Mouse (Mus musculus) midbrain, embryonic 15.5 days (tissue): Measurements from ENCODE around the gene Lbh. TPM values are rescaled to one million over a fixed set of nuclear protein-coding genes. Genes with fewer than 3 reads are reported as not detected.
A peak's percentile ranks its signal among the peaks of the same experiment; 100 is the strongest.

Experiments used
- ATAC-seq: fragments of 200-750 bp; cut with Nextera tagmentation; replicated peaks from 2 replicates; pipeline ENCODE4 v1.8.0; 2017; ENCODE audit warnings: moderate TSS enrichment
- H3K27ac ChIP-seq: fragments of 300-500 bp; sonication (generic); 2 replicates; pipeline ENCODE4 v1.5.1; 2015; ENCODE audit warnings: mild to moderate bottlenecking, inconsistent platforms
- H3K27me3 ChIP-seq: fragments of 300-500 bp; sonication (generic); replicated peaks from 2 replicates; pipeline ENCODE4 v1.6.1; 2015; ENCODE audit warnings: inconsistent platforms
- H3K36me3 ChIP-seq: fragments of 300-500 bp; sonication (generic); replicated peaks from 2 replicates; pipeline ENCODE4 v1.6.1; 2015; ENCODE audit warnings: inconsistent platforms
- H3K4me1 ChIP-seq: fragments of 300-500 bp; sonication (generic); 2 replicates; pipeline ENCODE4 v1.6.1; 2015; ENCODE audit warnings: inconsistent platforms
- H3K4me2 ChIP-seq: fragments of 300-500 bp; sonication (generic); 2 replicates; pipeline ENCODE4 v1.6.1; 2015; ENCODE audit warnings: inconsistent platforms, mild to moderate bottlenecking, moderate library complexity
- H3K4me3 ChIP-seq: fragments of 300-500 bp; sonication (generic); 2 replicates; pipeline ENCODE4 v1.5.1; 2015; ENCODE audit warnings: mild to moderate bottlenecking, inconsistent platforms
- H3K9ac ChIP-seq: fragments of 300-500 bp; sonication (generic); 2 replicates; pipeline ENCODE4 v1.6.1; 2015; ENCODE audit warnings: mild to moderate bottlenecking, inconsistent platforms
- H3K9me3 ChIP-seq: fragments of 300-500 bp; sonication (generic); 2 replicates; pipeline ENCODE4 v1.6.1; 2016; ENCODE audit warnings: inconsistent platforms
- WGBS: fragments of 180-500 bp; shearing (Covaris S2); methylation state at CpG from one replicate; pipeline ENCODE4 v1.1.7; 2015; ENCODE audit warnings: mixed read lengths; 5-methylcytosine and 5-hydroxymethylcytosine counted together
- polyA plus RNA-seq: library from polyadenylated mRNA; unstranded; fragments of >200 nt; fragmentation: Nextera tagmentation; extraction: Ambion mirVana; gene quantifications from 2 replicates; pipeline ENCODE4 v1.2.1, GENCODE M21; 2015

Gene Lbh
- polyA plus RNA-seq, 1 experiment from 2014 or later: 5.7 TPM

DNA sequence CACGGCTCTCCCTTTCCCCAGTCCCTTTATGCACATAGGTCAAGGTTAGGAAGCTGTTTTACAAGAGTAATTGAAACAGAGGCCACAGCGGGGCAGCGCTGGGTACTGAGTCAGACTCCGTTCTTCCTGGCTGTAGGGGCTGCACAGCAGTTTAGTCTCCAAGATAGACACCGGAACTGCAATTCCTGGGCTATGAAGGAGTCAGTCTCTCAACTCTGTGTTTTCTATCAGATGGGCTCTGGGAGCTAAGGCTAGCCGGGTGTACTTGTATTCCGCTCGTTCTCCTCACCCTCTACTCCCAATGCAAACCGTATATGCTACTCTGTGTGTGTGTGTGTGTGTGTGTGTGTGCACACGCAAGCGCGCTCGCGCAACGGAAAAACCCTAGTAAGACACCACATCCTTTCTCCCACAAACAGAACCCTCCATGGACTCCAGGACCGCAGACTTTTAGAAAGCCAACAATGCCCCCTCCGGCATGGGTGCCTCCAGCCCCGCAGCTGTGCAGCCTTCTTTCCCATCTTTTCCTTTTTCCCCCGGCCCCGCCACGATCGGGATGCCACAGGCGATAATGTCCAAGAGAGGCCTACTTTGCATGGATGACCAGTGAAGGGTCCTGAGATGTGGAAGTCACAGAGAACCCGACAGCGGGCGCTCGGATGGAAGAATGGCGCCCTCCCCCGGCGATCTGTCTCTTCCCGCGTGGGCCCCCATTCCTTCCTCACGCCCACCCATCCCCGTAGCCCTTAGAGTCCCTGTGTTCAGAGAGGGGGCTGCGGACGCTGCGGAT is 669 bp upstream of the Lbh start:
- Histone ChIP-seq H3K4me1 (peaks cover 37% of the 10 kb centered on the region), H3K9me3 (no peaks in the 10 kb centered on the region), H3K36me3 (no peaks in the 10 kb centered on the region; the same call in 1 of the 2 replicates), H3K27ac (peak overlapping the region; percentile 96), H3K4me2 (peak overlapping the region; percentile 79), H3K27me3 (0 out of 2 replicates have a peak, but pooled peaks cover 3% of the 10 kb centered on the region), H3K4me3 (peak overlapping the region; percentile 72), H3K9ac (peak overlapping the region; percentile 96)
- ATAC-seq: peak; percentile 70
- WGBS: 1% methylated on average over 37 of the region's 37 CpGs

DNA sequence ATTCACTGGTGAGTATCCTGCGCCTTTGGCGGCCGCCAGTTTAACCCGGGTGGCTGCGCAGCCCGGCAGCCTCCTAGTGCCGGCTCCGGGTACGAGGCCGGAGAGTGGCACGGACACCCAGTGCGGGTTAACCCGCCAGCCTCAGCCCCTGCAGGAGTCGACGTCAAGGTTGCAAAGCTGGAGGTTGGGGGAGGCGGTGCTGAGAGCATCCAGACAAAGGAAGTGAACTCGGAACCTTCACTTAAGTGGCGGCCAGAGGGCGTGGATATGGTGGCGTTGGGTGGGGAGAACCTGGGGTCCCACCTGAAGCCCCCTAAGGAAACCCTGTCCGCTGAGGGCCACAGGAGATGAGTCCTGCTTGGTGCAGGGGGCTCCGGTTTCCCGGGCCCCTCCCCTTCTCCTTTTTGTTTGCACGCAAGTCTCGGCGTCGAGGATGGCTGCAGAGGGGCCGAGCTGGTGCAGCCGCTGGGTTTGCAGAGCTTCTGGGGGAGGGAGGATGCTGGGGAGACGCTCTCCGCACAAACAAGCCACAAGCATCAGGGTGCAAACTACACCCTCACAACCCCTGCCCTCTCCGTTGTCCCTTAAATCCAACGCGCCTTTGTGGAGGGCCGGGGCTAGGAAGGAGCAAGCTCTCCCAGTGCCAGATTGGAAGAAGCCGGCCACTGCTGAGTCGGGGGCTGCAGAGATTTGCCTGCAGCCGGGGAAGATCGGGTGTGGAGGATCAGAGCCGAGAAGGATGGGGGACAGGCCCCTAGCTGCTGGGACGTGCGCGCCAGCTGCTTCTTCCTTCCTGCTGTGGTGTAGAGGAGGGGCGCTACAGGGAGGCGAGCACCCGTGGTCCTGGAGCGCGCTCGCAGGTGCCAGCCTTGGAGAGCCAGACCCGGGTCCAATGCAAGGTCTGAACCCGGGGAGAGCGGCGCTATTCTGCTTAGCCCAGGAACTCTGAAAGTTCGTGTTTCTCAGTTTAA is 751 bp downstream of the Lbh start:
- H3K36me3 ChIP-seq: no peaks in the 10 kb centered on the region; the same call in 1 of the 2 replicates
- H3K4me1 ChIP-seq: peaks cover 51% of the 10 kb centered on the region
- H3K9me3 ChIP-seq: no peaks in the 10 kb centered on the region
- peak overlapping the region; percentile 72 for H3K4me3 ChIP-seq
- peak overlapping the region; percentile 96 for H3K27ac ChIP-seq
- 0 out of 2 replicates have a peak, but pooled peaks cover 3% of the 10 kb centered on the region for H3K27me3 ChIP-seq
- WGBS: under 1% methylated on average over 50 of the region's 54 CpGs
- peak; percentile 76 for ATAC-seq
- peak overlapping the region; percentile 96 for H3K9ac ChIP-seq
- H3K4me2 ChIP-seq: peak overlapping the region; percentile 79

GRCm38 (mm10) chr17:72919641-72920040 is 1.5 kb downstream of the Lbh start:
- Histone ChIP-seq H3K36me3 (no peaks in the 10 kb centered on the region; the same call in 1 of the 2 replicates), H3K9me3 (no peaks in the 10 kb centered on the region), H3K27me3 (0 out of 2 replicates have a peak, but pooled peaks cover 3% of the 10 kb centered on the region), H3K4me3 (peak overlapping the region; percentile 72), H3K4me2 (peak overlapping the region; percentile 79), H3K4me1 (peaks cover 55% of the 10 kb centered on the region), H3K27ac (peak overlapping the region; percentile 96), H3K9ac (peak overlapping the region; percentile 96)
- 7% methylated on average over 3 of the region's 3 CpGs for WGBS
- ATAC-seq: no peak

DNA sequence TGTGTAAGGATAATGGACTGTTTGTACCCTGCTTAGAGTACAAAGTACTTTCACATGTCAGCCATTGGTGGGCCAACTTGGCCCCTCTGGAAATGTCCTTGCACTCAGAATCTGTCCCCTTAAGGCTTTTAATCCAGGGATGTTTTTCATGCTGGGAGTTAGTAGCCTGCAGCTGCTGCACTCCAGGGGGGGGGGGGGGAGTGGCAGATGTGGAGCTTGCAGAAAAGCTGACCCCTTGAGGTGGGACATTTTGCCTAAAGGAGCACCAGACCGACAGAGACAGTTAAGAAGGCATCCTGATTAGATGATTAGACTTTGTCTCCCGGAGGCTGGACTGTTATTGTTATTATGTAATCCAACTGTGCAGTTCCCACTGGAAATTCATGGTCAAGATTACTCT is 2.3 kb downstream of the Lbh start:
- Histone ChIP-seq H3K36me3 (no peaks in the 10 kb centered on the region; the same call in 1 of the 2 replicates), H3K9ac (peak overlapping the region; percentile 25; the same call in 1 of the 2 replicates), H3K4me1 (peaks cover 63% of the 10 kb centered on the region), H3K9me3 (no peaks in the 10 kb centered on the region), H3K27me3 (no peaks in the 10 kb centered on the region), H3K4me2 (peak overlapping the region; percentile 79), H3K4me3 (peak overlapping the region; percentile 25), H3K27ac (no peak overlapping the region)
- 9% methylated on average over 2 of the region's 2 CpGs for WGBS
- ATAC-seq: no peak

- Histone ChIP-seq H3K9ac (no peak overlapping the region), H3K27ac (no peak overlapping the region)
Observed at GRCm38 (mm10) chr17:72920971-72921370, 2.9 kb downstream of the Lbh start.

GRCm38 (mm10) chr17:72922206-72922605 is 4.1 kb downstream of the Lbh start:
- H3K27me3 ChIP-seq: no peaks in the 10 kb centered on the region
- H3K4me1 ChIP-seq: peaks cover 74% of the 10 kb centered on the region
- WGBS: 76% methylated on average over 5 of the region's 5 CpGs
- H3K9me3 ChIP-seq: no peaks in the 10 kb centered on the region
- no peak overlapping the region for H3K27ac ChIP-seq
- no peak overlapping the region for H3K4me3 ChIP-seq
- ATAC-seq: no peak
- no peaks in the 10 kb centered on the region; the same call in 1 of the 2 replicates for H3K36me3 ChIP-seq
- no peak overlapping the region for H3K9ac ChIP-seq
- 0 out of 2 replicates have a peak overlapping the region, but pooled peaks have one; percentile 1 for H3K4me2 ChIP-seq

More at GRCm38 (mm10) chr17:72920971-72921370, 2.9 kb downstream of the Lbh start:
- Histone ChIP-seq H3K4me2 (peak overlapping the region; percentile 79), H3K36me3 (no peaks in the 10 kb centered on the region; the same call in 1 of the 2 replicates), H3K27me3 (no peaks in the 10 kb centered on the region), H3K4me3 (peak overlapping the region; percentile 25), H3K9me3 (no peaks in the 10 kb centered on the region), H3K4me1 (peaks cover 68% of the 10 kb centered on the region)
- WGBS: 52% methylated on average over 9 of the region's 9 CpGs
- no peak for ATAC-seq

GRCm38 (mm10) chr17:72923283-72923682 is 5.2 kb downstream of the Lbh start:
- Histone ChIP-seq H3K4me1 (peaks cover 77% of the 10 kb centered on the region), H3K27me3 (no peaks in the 10 kb centered on the region), H3K9me3 (no peaks in the 10 kb centered on the region), H3K9ac (no peak overlapping the region), H3K4me2 (no peak overlapping the region), H3K36me3 (no peaks in the 10 kb centered on the region; the same call in 1 of the 2 replicates), H3K4me3 (no peak overlapping the region), H3K27ac (no peak overlapping the region)
- no peak for ATAC-seq
- WGBS: 89% methylated on average over 4 of the region's 4 CpGs

DNA sequence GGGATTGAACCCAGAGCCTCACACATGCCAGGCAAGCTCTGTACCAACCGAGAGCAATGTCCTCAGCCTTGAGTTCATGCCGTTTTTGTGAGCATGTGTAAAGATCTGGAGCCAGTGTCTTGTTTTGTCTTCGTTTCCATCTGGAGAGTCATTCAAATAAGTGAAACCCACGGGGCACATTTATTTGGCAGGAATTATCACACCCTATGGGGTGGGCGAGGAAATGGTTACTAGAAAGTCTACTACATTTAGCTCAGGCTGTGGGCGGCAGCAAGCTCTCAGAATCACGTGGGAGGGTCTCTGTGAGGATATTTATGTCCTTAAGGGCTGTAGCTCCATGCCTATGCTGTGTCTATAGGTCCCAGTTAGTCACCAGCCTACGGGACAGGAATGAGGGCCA is 6.2 kb downstream of the Lbh start:
- Histone ChIP-seq H3K4me3 (no peak overlapping the region), H3K4me2 (no peak overlapping the region), H3K4me1 (peaks cover 77% of the 10 kb centered on the region), H3K36me3 (no peaks in the 10 kb centered on the region; the same call in 1 of the 2 replicates), H3K9me3 (no peaks in the 10 kb centered on the region), H3K27me3 (no peaks in the 10 kb centered on the region), H3K9ac (no peak overlapping the region), H3K27ac (no peak overlapping the region)
- 80% methylated on average over 8 of the region's 8 CpGs for WGBS
- no peak for ATAC-seq

DNA sequence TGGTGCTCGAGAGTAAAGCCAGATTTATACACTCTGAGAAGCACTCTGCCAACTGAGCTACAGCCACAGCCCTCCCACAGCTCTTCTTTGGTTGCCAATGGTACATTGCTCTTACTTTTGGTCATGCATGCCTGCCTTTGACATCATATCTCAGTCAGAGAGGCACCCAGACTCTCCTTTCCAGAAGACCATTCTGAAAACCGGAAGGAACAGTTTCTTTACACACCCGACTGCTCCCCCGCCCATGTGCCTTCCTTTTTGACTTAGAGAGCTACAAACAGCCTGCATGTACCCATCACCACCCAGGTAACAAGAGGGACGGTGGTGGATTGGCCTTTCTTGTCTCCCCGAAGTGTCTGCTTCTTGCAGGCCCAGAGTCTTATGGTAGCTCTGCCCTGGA is 7.0 kb downstream of the Lbh start:
- peak overlapping the region; percentile 70; the same call in 1 of the 2 replicates for H3K27ac ChIP-seq
- WGBS: 85% methylated on average over 6 of the region's 6 CpGs
- H3K4me3 ChIP-seq: no peak overlapping the region
- H3K9me3 ChIP-seq: no peaks in the 10 kb centered on the region
- no peak overlapping the region for H3K9ac ChIP-seq
- H3K36me3 ChIP-seq: no peaks in the 10 kb centered on the region; the same call in 1 of the 2 replicates
- H3K4me1 ChIP-seq: peaks cover 70% of the 10 kb centered on the region
- H3K27me3 ChIP-seq: no peaks in the 10 kb centered on the region
- ATAC-seq: no peak
- H3K4me2 ChIP-seq: no peak overlapping the region; the same call in 1 of the 2 replicates

DNA sequence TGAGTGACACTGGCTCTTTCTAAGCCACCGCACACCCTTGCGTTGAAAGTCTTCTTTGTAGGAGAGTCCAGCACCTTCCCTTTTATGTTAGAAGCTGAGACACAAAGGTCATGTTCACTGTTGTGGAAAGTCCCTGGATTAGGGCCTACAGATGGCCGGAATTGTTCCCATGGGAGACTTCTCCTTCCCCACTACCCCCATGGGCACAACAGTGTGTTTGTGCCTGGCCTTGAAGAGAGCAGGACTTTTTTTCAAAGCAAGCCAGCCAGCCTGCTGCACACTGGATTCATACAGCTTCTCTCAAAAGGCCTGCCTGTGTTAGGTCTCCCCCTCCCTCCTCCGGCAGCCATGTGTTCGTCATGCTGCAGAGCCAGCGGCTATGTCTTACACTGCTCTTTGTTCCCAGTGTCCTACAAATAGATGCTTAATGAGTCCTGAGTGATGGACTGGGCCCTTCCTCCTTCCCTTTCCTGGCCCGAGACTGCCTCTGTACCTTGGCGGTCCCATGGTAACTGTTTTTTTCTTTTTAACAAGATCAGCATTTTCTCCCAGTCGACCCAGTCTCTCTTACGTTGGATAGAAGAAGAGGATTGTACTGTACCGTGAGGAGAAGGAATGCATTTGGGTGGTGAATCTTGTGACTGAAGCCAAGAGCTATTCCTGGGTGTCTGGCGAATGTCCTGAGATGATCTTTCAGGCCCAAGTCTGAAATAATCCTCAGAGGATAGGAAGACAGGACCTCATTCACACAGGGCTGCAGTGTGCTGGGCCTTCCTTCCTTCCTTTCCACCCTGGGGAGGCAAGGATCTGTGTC is 7.9 kb downstream of the Lbh start:
- H3K36me3 ChIP-seq: no peaks in the 10 kb centered on the region; the same call in 1 of the 2 replicates
- peak; percentile 88 for ATAC-seq
- H3K4me1 ChIP-seq: peaks cover 61% of the 10 kb centered on the region
- H3K9me3 ChIP-seq: no peaks in the 10 kb centered on the region
- WGBS: 23% methylated on average over 12 of the region's 12 CpGs
- 0 out of 2 replicates have a peak overlapping the region, but pooled peaks have one; percentile 11 for H3K9ac ChIP-seq
- peak overlapping the region; percentile 34 for H3K4me2 ChIP-seq
- no peaks in the 10 kb centered on the region for H3K27me3 ChIP-seq
- H3K27ac ChIP-seq: peak overlapping the region; percentile 70
- no peak overlapping the region for H3K4me3 ChIP-seq

- WGBS: 93% methylated on average over 8 of the region's 8 CpGs
- H3K4me2 ChIP-seq: no peak overlapping the region
- H3K27me3 ChIP-seq: no peaks in the 10 kb centered on the region
- H3K9me3 ChIP-seq: no peaks in the 10 kb centered on the region
- H3K27ac ChIP-seq: no peak overlapping the region
- no peak overlapping the region for H3K4me3 ChIP-seq
- no peak for ATAC-seq
- H3K4me1 ChIP-seq: peaks cover 51% of the 10 kb centered on the region
- no peak overlapping the region for H3K9ac ChIP-seq
- H3K36me3 ChIP-seq: peaks cover under 1% of the 10 kb centered on the region; the same call in 1 of the 2 replicates
Observed at GRCm38 (mm10) chr17:72926994-72927393, 8.9 kb downstream of the Lbh start.
